Mouse (Mus musculus): Measurements from ENCODE around the gene Ttc16. TPM values are rescaled to one million over a fixed set of nuclear protein-coding genes. Genes with fewer than 3 reads are reported as not detected.

Ttc16 gene
- under 1 TPM in 3 of 4 experiments, not detected in 1; 0.28 to 0.54 (median 0.45) TPM for total RNA-seq (2022)

DNA sequence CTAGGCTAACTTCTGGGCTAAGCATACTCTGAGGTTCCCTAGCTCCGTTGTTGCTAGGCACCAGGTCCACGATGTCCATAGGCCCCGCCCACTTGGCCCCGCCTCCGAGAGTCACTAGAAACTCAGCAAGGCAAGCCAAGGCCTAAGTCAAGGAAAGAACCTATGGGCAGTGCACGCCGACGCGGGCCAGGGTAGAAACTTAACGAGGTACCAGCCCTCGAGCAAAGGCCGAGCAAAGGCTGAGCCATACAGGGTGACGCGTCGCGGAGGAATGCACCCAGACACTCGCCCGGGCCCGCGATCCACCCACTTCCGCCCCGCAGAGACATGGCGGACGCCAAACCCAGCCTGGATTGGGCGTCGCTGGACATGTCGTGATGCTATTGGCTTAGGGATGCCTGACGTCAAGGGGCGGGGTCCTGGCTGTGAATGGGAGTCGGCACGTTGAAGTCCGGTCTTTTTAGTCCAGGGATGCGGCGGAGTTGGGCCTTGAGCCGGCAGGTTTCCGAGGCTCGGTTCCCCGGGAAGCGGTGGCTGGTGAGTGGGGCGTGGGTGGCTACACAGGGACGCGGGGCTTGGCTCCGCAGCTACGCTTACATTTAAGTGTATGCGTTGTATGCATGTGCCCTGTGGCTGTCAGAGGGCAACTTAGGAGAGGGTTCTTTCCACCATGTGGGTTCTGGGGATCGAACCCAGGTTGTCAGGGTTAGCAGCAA is at the start of gene Ttc16, which contains the start of gene Ptrh1:
Gene Ttc16 (minus strand): TSS at position 275 of the 716 bp plus-strand sequence.
Gene Ptrh1 (plus strand): TSS at position 428 of the 716 bp plus-strand sequence.
- DNase-seq = peak; percentile 98

DNA sequence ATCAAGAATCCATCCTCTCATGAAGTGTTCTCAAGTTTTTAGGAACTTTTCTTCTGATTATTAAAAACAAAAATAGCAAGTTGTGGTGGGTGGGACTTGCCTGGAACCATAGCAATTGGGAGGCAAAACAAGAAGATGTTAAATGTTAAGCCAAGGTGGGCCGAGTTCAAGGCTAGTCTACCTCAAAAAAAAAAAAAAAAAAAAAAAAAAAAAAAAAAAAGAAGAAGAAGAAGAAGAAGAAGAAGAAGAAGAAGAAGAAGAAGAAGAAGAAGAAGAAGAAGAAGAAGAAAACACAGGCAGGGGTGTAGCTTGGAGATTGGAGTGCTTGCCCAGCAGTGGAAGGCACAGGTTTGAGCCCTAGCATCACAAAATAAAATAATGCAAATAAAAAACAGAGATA is 49.3 kb upstream of the Ttc16 start:
- no peak for DNase-seq

GRCm38 (mm10) chr2:32824181-32824580 is 48.7 kb upstream of the Ttc16 start:
- no peak for DNase-seq

GRCm38 (mm10) chr2:32823579-32824154 is 48.2 kb upstream of the Ttc16 start:
- no peak for DNase-seq

GRCm38 (mm10) chr2:32823153-32823552 is 47.7 kb upstream of the Ttc16 start:
- DNase-seq = no peak

DNA sequence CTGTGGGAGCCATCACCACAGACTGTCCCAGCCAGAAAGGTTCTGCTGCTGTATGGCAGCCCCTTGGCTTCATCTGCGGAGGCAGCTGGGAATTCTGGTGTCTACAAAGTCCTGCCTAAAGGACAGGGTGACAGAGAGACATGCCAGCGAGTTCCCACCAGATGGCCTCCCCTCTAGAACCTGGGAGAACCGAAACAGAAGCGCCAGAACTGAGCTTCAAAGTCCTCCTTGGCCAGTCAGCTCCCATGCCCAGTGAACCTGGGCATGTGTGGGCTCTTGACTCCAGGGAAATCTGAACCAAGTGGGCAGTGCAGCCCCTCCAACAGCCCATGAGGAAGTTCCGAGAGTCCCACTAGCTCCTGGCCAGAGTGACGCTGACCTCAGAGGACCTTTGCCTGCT is 47.2 kb upstream of the Ttc16 start:
- DNase-seq = no peak

GRCm38 (mm10) chr2:32821041-32821802 is 45.8 kb upstream of the Ttc16 start:
- DNase-seq = no peak

DNA sequence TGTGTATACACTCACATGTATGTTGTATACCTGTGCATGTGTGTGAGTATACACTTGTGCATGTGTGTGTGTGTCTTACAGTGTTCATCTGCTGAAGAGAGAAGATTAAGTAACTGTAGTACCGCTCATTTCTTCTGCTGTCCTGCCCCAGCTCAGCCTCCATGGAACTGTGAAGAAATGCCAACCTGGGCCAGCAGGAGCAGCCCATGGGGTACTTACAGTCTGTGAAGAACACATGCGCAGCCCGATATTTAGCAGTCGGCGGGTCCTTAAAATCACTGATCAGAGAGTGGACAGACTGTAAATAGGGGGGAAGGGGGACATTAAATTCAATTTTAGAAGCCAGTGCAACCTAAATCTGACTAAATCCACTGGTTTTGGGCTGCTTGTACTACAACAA is 42.8 kb upstream of the Ttc16 start:
- no peak for DNase-seq

DNA sequence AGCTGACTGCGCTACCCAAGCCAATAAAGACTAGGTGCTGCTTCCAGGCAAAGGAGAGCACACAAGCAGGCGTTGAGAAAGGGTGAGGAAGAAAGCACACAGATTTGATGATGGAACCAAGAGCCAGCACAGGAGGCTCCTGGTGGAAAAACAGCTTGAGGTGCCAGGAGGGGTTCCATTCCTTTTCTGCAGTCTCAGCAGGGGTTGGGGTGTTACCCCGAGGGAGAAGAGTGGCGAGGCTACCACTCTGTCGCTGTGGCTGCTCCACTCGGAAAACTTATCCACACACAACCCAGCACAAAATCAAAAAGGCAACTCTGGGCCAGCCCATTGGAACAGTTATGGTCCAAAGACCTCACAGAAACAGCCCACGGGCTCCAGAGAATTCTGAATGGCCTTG is 42.2 kb upstream of the Ttc16 start:
- no peak for DNase-seq

DNA sequence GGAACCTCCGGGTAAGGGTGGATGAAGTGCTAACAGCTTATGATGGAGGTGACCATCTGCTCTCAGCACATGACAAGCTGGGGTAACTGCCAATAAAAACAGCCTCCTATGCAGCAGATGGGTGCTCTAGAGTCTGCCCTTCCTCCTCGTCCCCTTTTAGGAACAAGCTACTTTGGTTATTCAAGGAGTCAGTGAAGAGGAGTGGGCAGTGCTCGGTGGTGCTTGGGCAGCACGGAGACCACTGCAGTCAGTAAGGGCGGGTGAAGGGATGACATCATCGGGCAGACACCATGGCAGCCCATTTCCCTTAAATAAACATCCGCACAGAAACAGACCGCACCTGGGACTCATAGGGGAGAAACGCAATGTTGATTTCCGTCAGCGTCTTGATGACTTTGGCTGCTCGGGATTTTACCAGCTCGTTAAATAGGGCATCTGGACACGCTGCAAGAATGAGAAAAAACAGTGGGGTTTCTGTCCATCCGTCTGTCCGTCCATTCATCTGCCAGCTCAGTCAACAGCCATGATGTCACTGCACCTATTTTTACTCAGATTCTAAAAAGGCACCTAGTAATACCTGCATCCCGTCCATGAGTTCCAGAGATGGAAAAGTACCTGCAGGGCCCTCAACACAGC is 41.6 kb upstream of the Ttc16 start:
- no peak for DNase-seq

- no peak for DNase-seq
Measured at GRCm38 (mm10) chr2:32816497-32816896, 41.1 kb upstream of the Ttc16 start.

DNA sequence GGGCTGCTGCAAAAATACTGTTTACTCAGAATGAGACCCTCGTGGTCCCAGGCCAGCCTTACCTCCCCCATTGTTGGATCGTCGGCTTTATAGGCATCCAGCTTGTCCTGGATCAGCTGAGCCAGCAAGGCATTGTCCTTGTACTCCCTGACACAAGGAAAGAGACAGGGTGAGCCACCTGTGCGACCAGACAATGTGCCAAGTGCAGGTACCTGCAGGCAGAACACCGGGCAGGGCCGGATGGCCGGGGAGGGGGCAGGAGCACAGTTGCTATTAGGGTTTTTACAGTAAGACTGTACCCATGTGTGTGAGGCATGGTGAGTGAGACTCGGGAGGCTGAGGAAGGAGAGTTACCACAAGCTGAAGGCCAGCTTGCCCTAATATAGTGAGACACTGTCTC is 36.5 kb upstream of the Ttc16 start:
- DNase-seq = no peak

- DNase-seq = no peak
Measured at GRCm38 (mm10) chr2:32808816-32809566, 33.6 kb upstream of the Ttc16 start.

DNA sequence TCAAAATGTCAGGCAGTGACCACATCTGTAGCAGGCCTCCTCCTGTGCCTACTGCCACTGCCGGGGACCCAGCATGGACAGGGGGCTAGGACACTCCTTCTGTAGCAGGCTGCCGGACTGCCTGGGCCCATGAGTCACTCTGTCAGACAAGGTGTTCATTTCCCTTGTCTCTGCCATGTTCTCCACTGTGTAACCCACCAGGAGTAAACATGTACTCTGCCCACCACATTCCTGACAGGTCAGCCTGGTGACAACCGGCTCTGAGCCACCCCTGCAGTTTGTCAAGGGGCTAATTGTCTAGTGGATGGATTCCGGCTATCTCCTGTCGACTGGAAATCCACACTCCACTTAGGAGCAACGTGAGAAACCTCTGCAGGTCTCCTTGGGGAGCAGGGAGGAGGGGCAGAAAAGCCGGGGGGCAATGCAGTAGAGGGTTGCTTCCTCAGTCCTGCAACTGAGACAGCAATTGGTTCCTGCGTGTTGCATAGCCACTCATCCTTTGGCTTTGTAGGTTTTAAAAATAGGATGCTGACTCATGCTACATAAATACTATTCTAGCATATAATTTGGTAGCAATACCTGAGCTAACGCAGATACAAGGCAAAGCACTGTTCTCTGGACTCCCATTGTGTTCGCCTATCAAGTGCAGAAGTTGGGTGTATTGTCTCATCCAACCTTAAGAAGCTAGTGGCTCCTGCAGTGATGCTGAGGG is 23.0 kb upstream of the Ttc16 start:
- no peak for DNase-seq

GRCm38 (mm10) chr2:32795748-32796418 is 20.4 kb upstream of the Ttc16 start:
- no peak for DNase-seq

DNA sequence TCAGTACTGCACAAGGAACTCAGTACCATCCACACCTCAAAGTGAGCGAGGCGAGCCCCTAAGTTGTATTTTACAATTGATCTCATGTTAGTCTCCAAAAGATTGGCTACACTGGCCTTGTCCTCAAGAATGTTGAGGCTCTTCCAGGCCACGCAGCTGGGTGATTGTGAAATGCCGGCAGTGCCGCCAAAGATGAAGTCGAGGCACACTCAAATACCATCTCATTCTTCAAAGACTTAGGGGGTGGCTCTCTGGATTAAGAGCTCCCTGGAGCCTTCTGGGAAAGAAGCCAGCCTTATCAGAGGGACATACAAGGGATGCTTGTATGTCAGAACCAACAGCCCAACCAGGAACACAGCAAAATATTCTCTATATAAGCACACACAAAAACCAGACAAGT is 15.9 kb upstream of the Ttc16 start:
- DNase-seq = no peak

GRCm38 (mm10) chr2:32788581-32788980 is 13.1 kb upstream of the Ttc16 start:
- no peak for DNase-seq

GRCm38 (mm10) chr2:32787176-32787575 is 11.7 kb upstream of the Ttc16 start:
- no peak for DNase-seq

DNA sequence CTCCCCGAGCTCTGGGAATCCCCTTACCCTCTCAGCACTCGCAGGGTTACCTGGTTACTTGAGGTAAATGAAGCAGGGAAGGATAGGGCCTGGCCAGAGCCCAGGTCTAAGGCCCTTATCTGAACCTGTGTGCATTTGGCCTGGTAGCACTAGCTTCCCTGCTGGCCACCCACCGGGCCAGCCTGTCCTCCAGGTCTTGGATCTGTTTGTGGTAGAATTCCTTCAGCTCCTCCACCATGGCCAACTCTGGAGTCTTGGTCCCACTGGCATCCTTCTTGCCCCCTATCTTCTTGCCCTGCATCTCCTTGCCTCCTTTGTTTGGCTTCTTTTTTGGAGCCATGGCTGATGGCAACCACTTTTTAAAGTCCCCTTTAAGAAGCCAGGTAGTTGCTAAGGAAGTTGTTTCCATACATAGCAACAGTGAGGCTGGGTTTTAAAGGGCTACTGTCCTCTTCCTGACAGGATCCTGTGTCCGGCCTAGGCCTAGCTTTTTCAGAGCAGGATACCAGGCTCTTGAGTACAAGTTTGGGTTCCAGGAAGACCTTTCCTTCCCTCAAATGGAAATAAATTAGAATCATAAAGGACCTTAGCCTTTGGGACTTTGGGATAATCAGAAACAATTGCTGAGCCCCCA is 8.7 kb upstream of the Ttc16 start, which contains the start of gene Cfap157:
Gene Cfap157 (minus strand): TSS at position 381 of the 634 bp plus-strand sequence.
- no peak for DNase-seq

DNA sequence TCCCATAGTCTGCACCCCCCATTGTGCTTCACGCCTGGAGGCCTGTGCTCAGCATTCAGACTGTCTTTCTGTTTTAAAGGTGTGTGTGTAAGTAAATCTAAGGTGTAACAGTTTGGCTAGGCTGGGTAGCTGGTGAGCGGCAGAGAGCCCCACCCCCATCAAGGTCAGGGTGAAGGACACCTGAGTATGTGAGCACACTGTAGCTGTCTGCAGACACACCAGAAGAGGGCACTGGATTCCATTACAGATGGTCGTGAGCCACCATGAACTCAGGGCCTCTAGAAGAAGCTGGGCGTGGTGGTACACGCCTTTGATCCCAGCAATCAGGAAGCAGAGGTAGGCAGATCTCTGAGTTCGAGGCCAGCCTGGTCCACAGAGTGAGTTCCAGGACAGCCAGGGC is 6.3 kb upstream of the Ttc16 start:
- DNase-seq = no peak
